Comparison of ENCODE assay signal across 8 mouse cellular contexts in the genomic region with DNA sequence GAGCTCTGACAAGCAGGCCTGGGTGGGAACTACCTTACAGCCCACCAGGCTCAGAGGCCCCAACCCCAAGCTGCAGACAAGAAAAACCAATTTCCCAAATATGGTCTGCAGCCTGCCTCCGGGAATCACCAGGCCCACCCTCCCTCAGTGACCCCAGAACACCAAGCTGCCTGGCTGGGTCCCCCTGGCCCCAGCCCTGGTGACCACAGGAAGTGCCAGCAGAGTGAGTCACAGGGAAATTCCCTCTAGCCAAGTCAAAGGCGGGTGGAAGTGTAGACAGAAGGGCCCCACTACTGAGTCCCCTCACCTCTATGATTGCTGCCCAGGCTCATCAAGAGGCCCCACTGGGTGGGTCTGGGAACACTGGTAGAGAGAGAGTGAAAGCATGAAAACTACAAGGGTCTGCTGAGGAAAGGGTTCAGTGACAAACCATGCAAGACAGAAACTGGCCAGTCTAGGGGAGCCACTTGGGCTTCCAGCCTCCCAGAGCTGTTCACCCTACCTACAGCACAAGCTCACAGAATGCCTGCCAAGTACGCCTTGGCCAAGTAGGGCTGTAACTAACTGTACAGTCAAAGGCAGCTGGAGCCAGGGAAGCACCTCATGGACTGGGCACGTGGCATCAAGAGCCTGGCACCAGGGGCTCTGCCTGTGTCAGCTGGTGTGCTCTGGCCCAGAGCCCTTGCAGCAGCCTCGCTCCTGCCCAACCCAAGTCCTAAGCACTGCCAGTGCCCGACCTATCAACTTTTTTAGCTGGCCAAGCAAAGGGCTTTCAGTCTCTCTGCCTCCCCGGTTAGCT. TPM values are rescaled to one million over a fixed set of nuclear protein-coding genes. Genes with fewer than 3 reads are reported as not detected.
A peak's percentile ranks its signal among the peaks of the same experiment; 100 is the strongest.
DNase-seq lines count a peak whose midpoint lies in the region; ATAC-seq and TF ChIP-seq lines count a peak whose summit lies in the region.

No protein-coding gene starts in this region.

- TF ChIP-seq CTCF in heart, postnatal 0 days (IDR thresholded peaks at IDR 0.05; ENCODE audit: low read depth), result no peak
- no peak for TF ChIP-seq CTCF in liver, postnatal 0 days (IDR thresholded peaks at IDR 0.05; ENCODE audit: low read depth)

- peaks cover 25% of the 10 kb centered on the region for H3K4me1 ChIP-seq in forebrain, embryonic 12.5 days
- H3K4me1 ChIP-seq in heart, postnatal 0 days (ENCODE audit: control insufficient read depth, insufficient read depth), result peaks cover 72% of the 10 kb centered on the region
- peaks cover 41% of the 10 kb centered on the region for H3K4me1 ChIP-seq in liver, postnatal 0 days (ENCODE audit: insufficient read depth)
- peaks cover 39% of the 10 kb centered on the region for H3K4me1 ChIP-seq in stomach, embryonic 14.5 days (ENCODE audit: control insufficient read depth, insufficient read depth, low read length)

- no peak overlapping the region for H3K9ac ChIP-seq in forebrain, embryonic 12.5 days
- H3K9ac ChIP-seq in heart, postnatal 0 days (replicated peaks; ENCODE audit: low read depth, low read length), result peak overlapping the region; percentile 25; the same call in 1 of the 2 replicates
- 0 out of 2 replicates have a peak overlapping the region, but pooled peaks have one; percentile 16 for H3K9ac ChIP-seq in liver, postnatal 0 days (replicated peaks)
- H3K9ac ChIP-seq in stomach, embryonic 14.5 days (replicated peaks; ENCODE audit: low read depth, low read length), result no peak overlapping the region

- H3K36me3 ChIP-seq in forebrain, embryonic 12.5 days (replicated peaks), result peaks cover 2% of the 10 kb centered on the region; the same call in 1 of the 2 replicates
- H3K36me3 ChIP-seq in heart, postnatal 0 days (replicated peaks; ENCODE audit: control insufficient read depth, insufficient read depth, low read length), result 0 out of 2 replicates have a peak, but pooled peaks cover under 1% of the 10 kb centered on the region
- H3K36me3 ChIP-seq in liver, postnatal 0 days (replicated peaks; ENCODE audit: insufficient read depth, low read length), result no peaks in the 10 kb centered on the region
- H3K36me3 ChIP-seq in stomach, embryonic 14.5 days (ENCODE audit: control insufficient read depth, insufficient read depth, low read length), result no peaks in the 10 kb centered on the region; the same call in 1 of the 2 replicates

- H3K9me3 ChIP-seq in forebrain, embryonic 12.5 days, result no peaks in the 10 kb centered on the region
- H3K9me3 ChIP-seq in heart, postnatal 0 days (replicated peaks; ENCODE audit: control insufficient read depth, low read length), result no peaks in the 10 kb centered on the region
- H3K9me3 ChIP-seq in liver, postnatal 0 days (ENCODE audit: low read length), result no peaks in the 10 kb centered on the region
- H3K9me3 ChIP-seq in stomach, embryonic 14.5 days (ENCODE audit: control insufficient read depth, low read depth, low read length), result no peaks in the 10 kb centered on the region

- 0 out of 2 replicates have a peak overlapping the region, but pooled peaks have one; percentile 13 for H3K27ac ChIP-seq in forebrain, embryonic 12.5 days
- peak overlapping the region; percentile 96 for H3K27ac ChIP-seq in heart, postnatal 0 days (ENCODE audit: low read depth)
- H3K27ac ChIP-seq in liver, postnatal 0 days (ENCODE audit: low read depth), result peak overlapping the region; percentile 40
- H3K27ac ChIP-seq in stomach, embryonic 14.5 days (ENCODE audit: low read length), result peak overlapping the region; percentile 5

- peak; percentile 92 for TF ChIP-seq EP300 in heart, postnatal 0 days (IDR thresholded peaks at IDR 0.05; ENCODE audit: low read depth)
- 0 out of 2 replicates have a peak, but pooled peaks have one; percentile 24 for TF ChIP-seq EP300 in liver, postnatal 0 days (IDR thresholded peaks at IDR 0.05; ENCODE audit: low read depth)

- no peaks in the 10 kb centered on the region for H3K27me3 ChIP-seq in forebrain, embryonic 12.5 days
- no peaks in the 10 kb centered on the region for H3K27me3 ChIP-seq in heart, postnatal 0 days (ENCODE audit: control insufficient read depth, insufficient read depth, low read length)
- peaks cover 13% of the 10 kb centered on the region for H3K27me3 ChIP-seq in liver, postnatal 0 days (ENCODE audit: insufficient read depth, low read length)
- no peaks in the 10 kb centered on the region for H3K27me3 ChIP-seq in stomach, embryonic 14.5 days (ENCODE audit: control insufficient read depth, insufficient read depth, low read length)

- DNase-seq in urinary bladder, postnatal 25 days (ENCODE audit: low spot score), result peak; percentile 45
- DNase-seq in urinary bladder, postnatal 10 days (ENCODE audit: low spot score), result no peak
- DNase-seq in heart, postnatal 0 days (ENCODE audit: low spot score), result peak; percentile 95
- peak; percentile 89 to 97 for DNase-seq in kidney, postnatal 36 days
- DNase-seq in liver, postnatal 0 days, result no peak

- H3K4me3 ChIP-seq in forebrain, embryonic 12.5 days (replicated peaks), result no peak overlapping the region
- no peak overlapping the region for H3K4me3 ChIP-seq in heart, postnatal 0 days (ENCODE audit: low read depth, low read length)
- H3K4me3 ChIP-seq in liver, postnatal 0 days (ENCODE audit: low read depth, low read length), result no peak overlapping the region
- H3K4me3 ChIP-seq in stomach, embryonic 14.5 days (ENCODE audit: low read depth, low read length), result no peak overlapping the region

- no peak overlapping the region for H3K4me2 ChIP-seq in forebrain, embryonic 12.5 days
- H3K4me2 ChIP-seq in heart, postnatal 0 days (ENCODE audit: low read depth, low read length), result peak overlapping the region; percentile 38
- 0 out of 2 replicates have a peak overlapping the region, but pooled peaks have one; percentile 4 for H3K4me2 ChIP-seq in liver, postnatal 0 days (ENCODE audit: low read depth, low read length)
- H3K4me2 ChIP-seq in stomach, embryonic 14.5 days (replicated peaks; ENCODE audit: low read depth, low read length), result no peak overlapping the region

- 90% methylated on average over 7 of the region's 7 CpGs for WGBS in forebrain, embryonic 12.5 days
- 14% methylated on average over 7 of the region's 7 CpGs for WGBS in heart, postnatal 0 days
- 47% methylated on average over 7 of the region's 7 CpGs for WGBS in liver, postnatal 0 days (ENCODE audit: insufficient replicate concordance)
- 63% methylated on average over 7 of the region's 7 CpGs for WGBS in stomach, embryonic 14.5 days

- ATAC-seq in forebrain, embryonic 12.5 days (ENCODE audit: low FRiP score), result no peak
- ATAC-seq in heart, postnatal 0 days (ENCODE audit: insufficient read depth, low read depth), result peak; percentile 96
- ATAC-seq in liver, postnatal 0 days, result peak; percentile 38; the same call in 1 of the 2 replicates
- peak; percentile 60; the same call in 1 of the 2 replicates for ATAC-seq in stomach, embryonic 14.5 days (ENCODE audit: insufficient number of reproducible peaks, insufficient read depth, low FRiP score, low read depth)
- no peak for ATAC-seq in CD4-positive, CD25-positive, alpha-beta regulatory T cell, adult 4 months

RNA-seq across cellular contexts. Expression of gene Bcar1, which starts 17.3 kb away (rescaled TPM):
- polyA plus RNA-seq in forebrain, embryonic 12.5 days (2016; fragmentation: Nextera tagmentation; extraction: Ambion mirVana), result 44.0 and 45.6 TPM in 2 replicates
- total RNA-seq in heart, postnatal 0 days (2014; rRNA removed; ENCODE audit: low replicate concordance), result 53.2 and 81.5 TPM in 2 replicates
- polyA plus RNA-seq in heart, postnatal 0 days (2015; fragmentation: Nextera tagmentation; extraction: Ambion mirVana), result 25.6 and 27.9 TPM in 2 replicates
- polyA plus RNA-seq in liver, postnatal 0 days (2015; fragmentation: Nextera tagmentation; extraction: Ambion mirVana), result 9.9 and 11.6 TPM in 2 replicates
- polyA plus RNA-seq in stomach, embryonic 14.5 days (2014; fragmentation: Nextera tagmentation; extraction: Ambion mirVana), result 43.5 and 46.5 TPM in 2 replicates
- under 1 TPM; 0.27 to 0.42 TPM for polyA plus RNA-seq in CD4-positive, CD25-positive, alpha-beta regulatory T cell, adult 4 months (2017; shearing (Covaris generic))

RNA-seq across cellular contexts. Expression of gene Ctrb1, which starts 35.5 kb away (rescaled TPM):
- polyA plus RNA-seq in forebrain, embryonic 12.5 days (2016; fragmentation: Nextera tagmentation; extraction: Ambion mirVana), result not detected in 2 replicates
- total RNA-seq in heart, postnatal 0 days (2014; rRNA removed; ENCODE audit: low replicate concordance), result 0.62 and 3.4 TPM in 2 replicates
- polyA plus RNA-seq in heart, postnatal 0 days (2015; fragmentation: Nextera tagmentation; extraction: Ambion mirVana), result not detected in 2 replicates
- 0.13 and 38.9 TPM in 2 replicates for polyA plus RNA-seq in liver, postnatal 0 days (2015; fragmentation: Nextera tagmentation; extraction: Ambion mirVana)
- polyA plus RNA-seq in stomach, embryonic 14.5 days (2014; fragmentation: Nextera tagmentation; extraction: Ambion mirVana), result 201 TPM in 1 of 2 replicates, not detected in the other
- not detected for polyA plus RNA-seq in CD4-positive, CD25-positive, alpha-beta regulatory T cell, adult 4 months (2017; shearing (Covaris generic))

Comparison
In these comparisons a context has a peak if more than half of its experiments do, and no peak if none do; other contexts are left out.
1. DNase-seq: peak in urinary bladder, postnatal 25 days (single experiment), heart, postnatal 0 days (single experiment) and kidney, postnatal 36 days (2 of 2); none in urinary bladder, postnatal 10 days (single experiment) and liver, postnatal 0 days (single experiment).
2. ATAC-seq: peak in heart, postnatal 0 days (single experiment), liver, postnatal 0 days (single experiment) and stomach, embryonic 14.5 days (single experiment); none in forebrain, embryonic 12.5 days (single experiment) and CD4-positive, CD25-positive, alpha-beta regulatory T cell, adult 4 months (single experiment).
3. H3K27ac ChIP-seq: peak in every context shown above with its lines; median percentile 96 in heart, postnatal 0 days; 40 in liver, postnatal 0 days; 13 in forebrain, embryonic 12.5 days; 5 in stomach, embryonic 14.5 days.
4. H3K4me2 ChIP-seq: peak in heart, postnatal 0 days (single experiment) and liver, postnatal 0 days (single experiment); none in forebrain, embryonic 12.5 days (single experiment) and stomach, embryonic 14.5 days (single experiment).
5. H3K9ac ChIP-seq: peak in heart, postnatal 0 days (single experiment) and liver, postnatal 0 days (single experiment); none in forebrain, embryonic 12.5 days (single experiment) and stomach, embryonic 14.5 days (single experiment).